Mouse (Mus musculus) brain, embryonic 14.5 days (tissue): ENCODE data around the gene Acot5.

ENCODE experiments used
- CTCF ChIP-seq: fragments of 200-500 bp; IDR thresholded peaks from 2 replicates; pipeline ENCODE4 v1.5.1; 2012; ENCODE audit warnings: inconsistent platforms, mild to moderate bottlenecking, moderate library complexity, borderline replicate concordance; ENCODE audit not compliant: insufficient read depth, insufficient read length; ENCODE audit errors: extremely low read depth
- POLR2A ChIP-seq: fragments of 200-500 bp; IDR thresholded peaks from 2 replicates; pipeline ENCODE4 v1.6.1; 2012; ENCODE audit warnings: mild to moderate bottlenecking, inconsistent platforms, borderline replicate concordance; ENCODE audit not compliant: poor library complexity, insufficient read depth, insufficient read length, severe bottlenecking; ENCODE audit errors: extremely low read depth

DNA sequence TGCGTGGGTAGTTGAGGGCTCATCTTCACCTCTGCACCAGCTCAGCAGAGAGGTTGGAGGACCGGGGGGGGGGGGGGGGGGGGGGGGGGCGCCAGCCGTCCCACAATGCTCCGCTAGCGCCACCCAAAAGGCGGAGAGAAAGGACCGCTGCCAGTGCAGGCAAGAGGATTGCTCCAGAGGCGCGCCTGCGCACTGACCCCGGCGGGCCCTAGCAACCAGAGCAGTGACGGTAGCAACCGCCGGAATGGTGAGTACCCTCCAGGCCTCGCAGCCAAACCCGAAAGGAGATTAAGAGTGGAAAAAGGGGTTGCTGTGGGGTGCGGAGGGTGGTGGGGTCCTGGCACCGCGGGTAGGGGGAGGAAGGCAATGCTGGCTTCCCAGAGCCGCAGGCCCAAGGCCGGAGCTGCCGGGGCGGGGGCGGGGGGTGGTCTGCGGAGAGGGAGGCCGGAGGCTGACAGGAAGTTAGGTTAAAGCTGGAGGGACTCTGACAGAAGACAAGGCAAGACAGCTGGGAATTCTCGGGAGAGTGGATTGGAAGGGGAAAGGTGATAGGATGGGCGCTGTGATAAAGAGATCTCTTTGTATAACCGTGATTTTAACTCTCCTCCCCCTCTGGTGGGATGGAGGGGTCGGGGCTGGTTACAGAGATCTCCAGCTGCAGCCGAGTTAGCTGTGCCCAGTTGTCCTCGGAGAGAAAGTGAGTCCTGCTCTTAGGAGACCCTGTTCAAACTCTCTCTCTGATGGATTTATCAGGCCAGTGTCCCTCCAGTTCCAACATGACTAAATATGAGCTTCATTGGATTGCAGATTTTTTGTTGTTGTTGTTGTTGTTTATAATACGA is 45.2 kb downstream of the Acot5 start, which contains the start of gene Dnal1:
- TF ChIP-seq CTCF (no peak), POLR2A (0 out of 2 replicates have a peak, but pooled peaks have one; percentile 10)
